ENCODE assay signal across 8 mouse cellular contexts in genomic region chr7:46396928-46397731, GRCm38 (mm10). TPM values are rescaled to one million over a fixed set of nuclear protein-coding genes. Genes with fewer than 3 reads are reported as not detected.
A peak's percentile ranks its signal among the peaks of the same experiment; 100 is the strongest.
DNase-seq lines count a peak whose midpoint lies in the region; ATAC-seq and TF ChIP-seq lines count a peak whose summit lies in the region.

No protein-coding gene starts in this region.

- no peak overlapping the region for H3K27ac ChIP-seq in heart, embryonic 13.5 days (replicated peaks)
- peak overlapping the region; percentile 85 for H3K27ac ChIP-seq in forebrain, postnatal 0 days (ENCODE audit: low read depth, low read length)

- no peaks in the 10 kb centered on the region for H3K36me3 ChIP-seq in heart, embryonic 13.5 days
- peaks cover 3% of the 10 kb centered on the region; the same call in 1 of the 2 replicates for H3K36me3 ChIP-seq in forebrain, postnatal 0 days (ENCODE audit: insufficient read depth)

- peaks cover 17% of the 10 kb centered on the region for H3K4me1 ChIP-seq in heart, embryonic 13.5 days
- H3K4me1 ChIP-seq in forebrain, postnatal 0 days (ENCODE audit: insufficient read depth): peaks cover 21% of the 10 kb centered on the region

- ATAC-seq in heart, embryonic 13.5 days (ENCODE audit: extremely low read depth, insufficient number of reproducible peaks, low FRiP score, low TSS enrichment): no peak
- peak; percentile 76 for ATAC-seq in forebrain, postnatal 0 days

- H3K9me3 ChIP-seq in heart, embryonic 13.5 days: no peaks in the 10 kb centered on the region
- no peaks in the 10 kb centered on the region for H3K9me3 ChIP-seq in forebrain, postnatal 0 days (ENCODE audit: low read length)

- peak overlapping the region; percentile 56 for H3K4me3 ChIP-seq in heart, embryonic 13.5 days
- H3K4me3 ChIP-seq in forebrain, postnatal 0 days (ENCODE audit: low read depth, low read length): peak overlapping the region; percentile 88

- peak overlapping the region; percentile 94 for H3K4me2 ChIP-seq in heart, embryonic 13.5 days
- H3K4me2 ChIP-seq in forebrain, postnatal 0 days (ENCODE audit: low read depth): peak overlapping the region; percentile 73

- TF ChIP-seq CTCF in forebrain, postnatal 0 days (IDR thresholded peaks at IDR 0.05; ENCODE audit: low read depth): peak; percentile 90

- DNase-seq in heart, adult 9 months (ENCODE audit: low spot score in 2 of 2): no peak
- DNase-seq in T-cell, adult 2 months (ENCODE audit: low spot score): peak; percentile 20
- peak; percentile 87 for DNase-seq in forebrain, postnatal 0 days
- DNase-seq in left cerebral cortex, postnatal 4 days: peak; percentile 43
- DNase-seq in retina, embryonic 14.5 days (ENCODE audit: low spot score): peak; percentile 52
- DNase-seq in adrenal gland, adult 2 months: no peak
- no peak for DNase-seq in urinary bladder, postnatal 36 days (ENCODE audit: low spot score in 2 of 2)

- intact Hi-C loops in left cerebral cortex, postnatal 4 days (cut with DNase I): loop anchor here (10.0 kb wide), 1 partner anchor 138 kb away; no protein-coding TSS in a partner anchor

- H3K9ac ChIP-seq in heart, embryonic 13.5 days: no peak overlapping the region
- H3K9ac ChIP-seq in forebrain, postnatal 0 days: peak overlapping the region; percentile 86

- WGBS in heart, embryonic 13.5 days: 2% methylated on average over 56 of the region's 64 CpGs
- 2% methylated on average over 58 of the region's 64 CpGs for WGBS in forebrain, postnatal 0 days

- H3K27me3 ChIP-seq in heart, embryonic 13.5 days (replicated peaks): peaks cover 86% of the 10 kb centered on the region
- no peaks in the 10 kb centered on the region for H3K27me3 ChIP-seq in forebrain, postnatal 0 days (ENCODE audit: insufficient read depth, low read length)

RNA-seq across cellular contexts. Expression of gene Kcnc1, which starts 0.8 kb away (rescaled TPM):
- polyA plus RNA-seq in heart, embryonic 13.5 days (2015; fragmentation: Nextera tagmentation; extraction: Ambion mirVana): 0.05 TPM in 1 of 2 replicates, not detected in the other
- 19.2 and 23.3 TPM in 2 replicates for total RNA-seq in forebrain, postnatal 0 days (2014; rRNA removed)
- 9.3 and 22.8 TPM in 2 replicates for polyA plus RNA-seq in forebrain, postnatal 0 days (2015; fragmentation: Nextera tagmentation; extraction: Ambion mirVana)
- total RNA-seq in left cerebral cortex, postnatal 4 days (2021): 10 to 100 TPM; 40.2 to 43.2 TPM
- under 1 TPM; 0.28 to 0.37 TPM for total RNA-seq in adrenal gland, adult 2 months (2021)
- 0.75 and 0.76 TPM in 2 replicates for polyA plus RNA-seq in adrenal gland, adult 2 months (2012; rRNA removed)

RNA-seq across cellular contexts. Expression of gene Myod1, which starts 20.9 kb away (rescaled TPM):
- 0.43 and 0.64 TPM in 2 replicates for polyA plus RNA-seq in heart, embryonic 13.5 days (2015; fragmentation: Nextera tagmentation; extraction: Ambion mirVana)
- total RNA-seq in forebrain, postnatal 0 days (2014; rRNA removed): not detected in 2 replicates
- 0.19 TPM in 1 of 2 replicates, not detected in the other for polyA plus RNA-seq in forebrain, postnatal 0 days (2015; fragmentation: Nextera tagmentation; extraction: Ambion mirVana)
- not detected for total RNA-seq in left cerebral cortex, postnatal 4 days (2021)
- not detected for total RNA-seq in adrenal gland, adult 2 months (2021)
- polyA plus RNA-seq in adrenal gland, adult 2 months (2012; rRNA removed): not detected in 2 replicates

Comparison
In these comparisons a context has a peak if more than half of its experiments do, and no peak if none do; other contexts are left out.
1. DNase-seq: peak in T-cell, adult 2 months (single experiment), forebrain, postnatal 0 days (single experiment), left cerebral cortex, postnatal 4 days (single experiment) and retina, embryonic 14.5 days (single experiment); none in heart, adult 9 months (0 of 2), adrenal gland, adult 2 months (single experiment) and urinary bladder, postnatal 36 days (0 of 2).
2. RNA of gene Kcnc1, which starts 0.8 kb away (total RNA-seq): 40.2 to 43.2 TPM in left cerebral cortex, postnatal 4 days and 19.2 to 23.3 TPM in forebrain, postnatal 0 days; 0.28 to 0.37 TPM in adrenal gland, adult 2 months; every median in the first group is over 10 times any median in the second.